Mouse (Mus musculus): Measurements from ENCODE around the gene Mmp2. TPM values are rescaled to one million over a fixed set of nuclear protein-coding genes. Genes with fewer than 3 reads are reported as not detected.

The Mmp2 gene
- polyA plus RNA-seq, 1 experiment from 2014 or later = 162 TPM

GRCm38 (mm10) chr8:92834065-92834731 lies 7.1 kb downstream of the Mmp2 start:
- Histone ChIP-seq H3K4me3 (ENCODE audit: low read length) (no peak overlapping the region), H3K4me2 (replicated peaks; ENCODE audit: low read depth, low read length) (no peak overlapping the region), H3K4me1 (ENCODE audit: control insufficient read depth, insufficient read depth, low read length) (no peaks in the 10 kb centered on the region), H3K27ac (ENCODE audit: low read depth, low read length) (no peak overlapping the region), H3K9ac (ENCODE audit: low read depth, low read length) (no peak overlapping the region), H3K36me3 (ENCODE audit: control insufficient read depth, insufficient read depth, low read length) (peaks cover 51% of the 10 kb centered on the region), H3K9me3 (ENCODE audit: control insufficient read depth, low read length) (no peaks in the 10 kb centered on the region), H3K27me3 (ENCODE audit: control insufficient read depth, insufficient read depth, low read length) (no peaks in the 10 kb centered on the region)
- WGBS = 65% methylated on average over 5 of the region's 5 CpGs
- no peak for ATAC-seq (ENCODE audit: low FRiP score, low TSS enrichment)

- WGBS = 89% methylated on average over 11 of the region's 11 CpGs
- no peaks in the 10 kb centered on the region for H3K4me1 ChIP-seq (ENCODE audit: control insufficient read depth, insufficient read depth, low read length)
- H3K27ac ChIP-seq (ENCODE audit: low read depth, low read length) = no peak overlapping the region
- H3K36me3 ChIP-seq (ENCODE audit: control insufficient read depth, insufficient read depth, low read length) = peaks cover 58% of the 10 kb centered on the region
- H3K9me3 ChIP-seq (ENCODE audit: control insufficient read depth, low read length) = no peaks in the 10 kb centered on the region
- no peak overlapping the region for H3K4me3 ChIP-seq (ENCODE audit: low read length)
- H3K9ac ChIP-seq (ENCODE audit: low read depth, low read length) = no peak overlapping the region
- H3K4me2 ChIP-seq (replicated peaks; ENCODE audit: low read depth, low read length) = no peak overlapping the region
- H3K27me3 ChIP-seq (ENCODE audit: control insufficient read depth, insufficient read depth, low read length) = no peaks in the 10 kb centered on the region
- ATAC-seq (ENCODE audit: low FRiP score, low TSS enrichment) = no peak
Measured at GRCm38 (mm10) chr8:92834786-92835500, 7.9 kb downstream of the Mmp2 start.

GRCm38 (mm10) chr8:92835901-92836300 lies 8.8 kb downstream of the Mmp2 start:
- peaks cover 58% of the 10 kb centered on the region for H3K36me3 ChIP-seq (ENCODE audit: control insufficient read depth, insufficient read depth, low read length)
- ATAC-seq (ENCODE audit: low FRiP score, low TSS enrichment) = no peak
- WGBS = 97% methylated on average over 11 of the region's 11 CpGs

GRCm38 (mm10) chr8:92838616-92839015 lies 11.5 kb downstream of the Mmp2 start:
- WGBS = 85% methylated on average over 3 of the region's 3 CpGs

More at GRCm38 (mm10) chr8:92835901-92836300, 8.8 kb downstream of the Mmp2 start:
- Histone ChIP-seq H3K4me3 (ENCODE audit: low read length) (no peak overlapping the region), H3K27me3 (ENCODE audit: control insufficient read depth, insufficient read depth, low read length) (no peaks in the 10 kb centered on the region), H3K9me3 (ENCODE audit: control insufficient read depth, low read length) (no peaks in the 10 kb centered on the region), H3K4me2 (replicated peaks; ENCODE audit: low read depth, low read length) (no peak overlapping the region), H3K27ac (ENCODE audit: low read depth, low read length) (no peak overlapping the region), H3K9ac (ENCODE audit: low read depth, low read length) (no peak overlapping the region), H3K4me1 (ENCODE audit: control insufficient read depth, insufficient read depth, low read length) (no peaks in the 10 kb centered on the region)

GRCm38 (mm10) chr8:92839161-92839560 lies 12.1 kb downstream of the Mmp2 start:
- Histone ChIP-seq H3K4me3 (ENCODE audit: low read length) (no peak overlapping the region), H3K27ac (ENCODE audit: low read depth, low read length) (no peak overlapping the region), H3K4me1 (ENCODE audit: control insufficient read depth, insufficient read depth, low read length) (no peaks in the 10 kb centered on the region), H3K4me2 (replicated peaks; ENCODE audit: low read depth, low read length) (no peak overlapping the region), H3K9ac (ENCODE audit: low read depth, low read length) (no peak overlapping the region), H3K9me3 (ENCODE audit: control insufficient read depth, low read length) (no peaks in the 10 kb centered on the region), H3K27me3 (ENCODE audit: control insufficient read depth, insufficient read depth, low read length) (no peaks in the 10 kb centered on the region), H3K36me3 (ENCODE audit: control insufficient read depth, insufficient read depth, low read length) (peaks cover 52% of the 10 kb centered on the region)
- no peak for ATAC-seq (ENCODE audit: low FRiP score, low TSS enrichment)
- WGBS = 93% methylated on average over 8 of the region's 8 CpGs

More at GRCm38 (mm10) chr8:92838616-92839015, 11.5 kb downstream of the Mmp2 start:
- H3K4me3 ChIP-seq (ENCODE audit: low read length) = no peak overlapping the region
- H3K27ac ChIP-seq (ENCODE audit: low read depth, low read length) = no peak overlapping the region
- H3K9ac ChIP-seq (ENCODE audit: low read depth, low read length) = no peak overlapping the region
- H3K4me2 ChIP-seq (replicated peaks; ENCODE audit: low read depth, low read length) = no peak overlapping the region
- ATAC-seq (ENCODE audit: low FRiP score, low TSS enrichment) = no peak
- H3K9me3 ChIP-seq (ENCODE audit: control insufficient read depth, low read length) = no peaks in the 10 kb centered on the region
- no peaks in the 10 kb centered on the region for H3K27me3 ChIP-seq (ENCODE audit: control insufficient read depth, insufficient read depth, low read length)
- H3K4me1 ChIP-seq (ENCODE audit: control insufficient read depth, insufficient read depth, low read length) = no peaks in the 10 kb centered on the region
- H3K36me3 ChIP-seq (ENCODE audit: control insufficient read depth, insufficient read depth, low read length) = peaks cover 47% of the 10 kb centered on the region

- no peak overlapping the region for H3K4me2 ChIP-seq (replicated peaks; ENCODE audit: low read depth, low read length)
- no peak overlapping the region for H3K9ac ChIP-seq (ENCODE audit: low read depth, low read length)
- H3K9me3 ChIP-seq (ENCODE audit: control insufficient read depth, low read length) = no peaks in the 10 kb centered on the region
- H3K4me3 ChIP-seq (ENCODE audit: low read length) = no peak overlapping the region
- peaks cover 54% of the 10 kb centered on the region for H3K36me3 ChIP-seq (ENCODE audit: control insufficient read depth, insufficient read depth, low read length)
- no peak for ATAC-seq (ENCODE audit: low FRiP score, low TSS enrichment)
- no peak overlapping the region for H3K27ac ChIP-seq (ENCODE audit: low read depth, low read length)
- no peaks in the 10 kb centered on the region for H3K4me1 ChIP-seq (ENCODE audit: control insufficient read depth, insufficient read depth, low read length)
- WGBS = 94% methylated on average over 7 of the region's 7 CpGs
- no peaks in the 10 kb centered on the region for H3K27me3 ChIP-seq (ENCODE audit: control insufficient read depth, insufficient read depth, low read length)
Measured at GRCm38 (mm10) chr8:92839876-92840275, 12.8 kb downstream of the Mmp2 start.

GRCm38 (mm10) chr8:92846684-92847083 lies 19.6 kb downstream of the Mmp2 start:
- Histone ChIP-seq H3K9ac (ENCODE audit: low read depth, low read length) (no peak overlapping the region), H3K27me3 (ENCODE audit: control insufficient read depth, insufficient read depth, low read length) (no peaks in the 10 kb centered on the region), H3K4me2 (replicated peaks; ENCODE audit: low read depth, low read length) (peak overlapping the region; percentile 21; the same call in 1 of the 2 replicates), H3K27ac (ENCODE audit: low read depth, low read length) (peak overlapping the region; percentile 78), H3K4me1 (ENCODE audit: control insufficient read depth, insufficient read depth, low read length) (peaks cover 36% of the 10 kb centered on the region), H3K4me3 (ENCODE audit: low read length) (no peak overlapping the region), H3K9me3 (ENCODE audit: control insufficient read depth, low read length) (no peaks in the 10 kb centered on the region), H3K36me3 (ENCODE audit: control insufficient read depth, insufficient read depth, low read length) (peaks cover 19% of the 10 kb centered on the region; the same call in 1 of the 2 replicates)
- peak; percentile 69 for ATAC-seq (ENCODE audit: low FRiP score, low TSS enrichment)
- WGBS = 7% methylated on average over 3 of the region's 3 CpGs

GRCm38 (mm10) chr8:92847299-92847698 lies 20.2 kb downstream of the Mmp2 start:
- Histone ChIP-seq H3K4me2 (replicated peaks; ENCODE audit: low read depth, low read length) (peak overlapping the region; percentile 21), H3K4me3 (ENCODE audit: low read length) (no peak overlapping the region), H3K36me3 (ENCODE audit: control insufficient read depth, insufficient read depth, low read length) (peaks cover 23% of the 10 kb centered on the region), H3K9me3 (ENCODE audit: control insufficient read depth, low read length) (no peaks in the 10 kb centered on the region), H3K4me1 (ENCODE audit: control insufficient read depth, insufficient read depth, low read length) (peaks cover 36% of the 10 kb centered on the region), H3K9ac (ENCODE audit: low read depth, low read length) (no peak overlapping the region), H3K27me3 (ENCODE audit: control insufficient read depth, insufficient read depth, low read length) (no peaks in the 10 kb centered on the region), H3K27ac (ENCODE audit: low read depth, low read length) (peak overlapping the region; percentile 78)
- WGBS = 6% methylated on average over 9 of the region's 9 CpGs
- peak; percentile 70 for ATAC-seq (ENCODE audit: low FRiP score, low TSS enrichment)

- Histone ChIP-seq H3K4me2 (replicated peaks; ENCODE audit: low read depth, low read length) (no peak overlapping the region; the same call in 1 of the 2 replicates), H3K27ac (ENCODE audit: low read depth, low read length) (no peak overlapping the region), H3K9ac (ENCODE audit: low read depth, low read length) (no peak overlapping the region), H3K4me1 (ENCODE audit: control insufficient read depth, insufficient read depth, low read length) (peaks cover 51% of the 10 kb centered on the region), H3K27me3 (ENCODE audit: control insufficient read depth, insufficient read depth, low read length) (no peaks in the 10 kb centered on the region), H3K36me3 (ENCODE audit: control insufficient read depth, insufficient read depth, low read length) (peaks cover 21% of the 10 kb centered on the region), H3K9me3 (ENCODE audit: control insufficient read depth, low read length) (no peaks in the 10 kb centered on the region), H3K4me3 (ENCODE audit: low read length) (no peak overlapping the region)
- ATAC-seq (ENCODE audit: low FRiP score, low TSS enrichment) = no peak; the same call in 1 of the 2 replicates
- WGBS = 35% methylated on average over 6 of the region's 6 CpGs
Measured at GRCm38 (mm10) chr8:92849261-92849660, 22.2 kb downstream of the Mmp2 start.

Data from kidney, embryonic 14.5 days (tissue).